Mouse (Mus musculus): ENCODE data around the gene Galk1. TPM values are rescaled to one million over a fixed set of nuclear protein-coding genes. Genes with fewer than 3 reads are reported as not detected.

The Galk1 gene
- total RNA-seq, 2 experiments from 2014 or later: 18.6 to 19.3 TPM

DNA sequence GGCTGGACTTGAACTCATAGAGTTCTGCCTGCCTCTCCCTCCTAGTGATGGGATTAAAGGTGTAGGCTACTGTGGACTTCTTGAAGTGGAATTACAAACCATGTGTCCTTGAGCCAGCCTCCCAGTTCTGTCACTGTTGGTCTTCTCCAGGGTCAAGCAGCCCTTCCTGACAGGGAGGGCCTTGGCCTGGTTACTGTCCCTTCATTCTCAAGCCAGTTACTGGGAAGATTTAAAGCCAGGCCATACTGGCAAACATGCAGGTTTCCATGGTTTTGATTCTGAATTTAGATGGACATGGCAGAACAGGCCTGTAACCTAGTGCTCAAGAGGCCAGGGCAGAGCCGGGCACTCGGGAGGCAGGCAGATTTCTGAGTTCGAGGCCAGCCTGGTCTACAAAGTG, 17.3 kb downstream of the Galk1 start:
- DNase-seq: no peak
- intact Hi-C loops (cut with DNase I): no loop called here

DNA sequence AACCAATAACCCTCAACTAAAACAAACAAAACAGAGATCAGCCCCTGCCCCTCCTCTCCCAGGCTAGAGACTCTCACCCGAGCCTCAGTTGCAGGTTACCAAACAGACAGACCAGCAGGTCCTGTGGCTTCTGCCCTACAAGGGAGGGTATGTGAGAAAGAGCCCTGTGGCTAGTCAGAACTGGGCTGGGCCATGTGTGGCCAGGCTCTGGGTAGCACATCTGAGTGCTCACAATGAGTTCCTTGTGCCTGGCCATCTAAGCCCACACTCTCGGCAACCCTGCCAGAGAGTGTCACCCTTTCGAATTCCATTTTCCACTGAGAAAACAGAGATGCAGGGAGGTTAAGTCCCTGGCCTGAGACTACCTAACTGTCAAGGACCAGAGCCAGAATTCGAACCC, 20.4 kb downstream of the Galk1 start:
- DNase-seq: no peak
- intact Hi-C loops (cut with DNase I): no loop called here

DNA sequence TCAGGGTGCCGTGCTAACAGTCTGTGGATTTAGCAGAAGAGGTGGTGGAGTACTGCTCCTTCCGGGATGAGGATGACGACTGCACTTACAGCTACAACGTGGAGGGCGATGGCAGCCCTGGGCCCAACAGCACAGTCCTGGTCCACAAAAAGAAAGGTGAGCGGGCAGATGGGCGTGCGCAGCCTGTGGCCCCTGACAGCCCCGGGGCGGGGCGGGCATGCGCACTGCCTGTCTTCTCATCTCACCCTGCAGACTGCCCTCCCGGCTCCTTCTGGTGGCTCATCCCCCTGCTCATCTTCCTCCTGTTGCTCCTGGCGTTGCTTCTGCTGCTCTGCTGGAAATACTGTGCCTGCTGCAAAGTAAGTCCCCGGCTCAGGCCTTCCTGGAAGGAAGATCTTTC, 22.8 kb downstream of the Galk1 start:
- intact Hi-C loops (cut with DNase I): no loop called here
- DNase-seq: no peak

DNA sequence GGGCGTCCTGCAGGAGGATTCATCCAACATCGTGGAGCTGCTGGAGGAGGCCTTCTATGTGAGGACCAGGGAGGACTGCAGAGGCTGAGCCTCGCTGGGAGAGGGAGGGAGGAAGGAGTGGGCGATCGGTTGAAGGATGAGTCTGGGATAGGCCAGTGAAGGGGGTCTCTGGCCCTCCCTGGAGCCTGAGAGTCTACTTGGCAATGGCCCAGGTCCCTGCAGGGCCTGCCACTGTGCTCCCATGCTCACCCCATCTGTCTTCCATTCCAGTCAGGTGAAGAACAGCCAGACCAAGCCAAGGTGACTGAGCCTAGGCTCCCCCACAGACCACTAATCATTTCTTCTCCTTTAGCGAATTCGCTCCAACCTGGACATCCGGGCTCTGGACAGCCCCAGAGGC, 29.2 kb downstream of the Galk1 start:
- DNase-seq: no peak
- intact Hi-C loops (cut with DNase I): no loop called here

DNA sequence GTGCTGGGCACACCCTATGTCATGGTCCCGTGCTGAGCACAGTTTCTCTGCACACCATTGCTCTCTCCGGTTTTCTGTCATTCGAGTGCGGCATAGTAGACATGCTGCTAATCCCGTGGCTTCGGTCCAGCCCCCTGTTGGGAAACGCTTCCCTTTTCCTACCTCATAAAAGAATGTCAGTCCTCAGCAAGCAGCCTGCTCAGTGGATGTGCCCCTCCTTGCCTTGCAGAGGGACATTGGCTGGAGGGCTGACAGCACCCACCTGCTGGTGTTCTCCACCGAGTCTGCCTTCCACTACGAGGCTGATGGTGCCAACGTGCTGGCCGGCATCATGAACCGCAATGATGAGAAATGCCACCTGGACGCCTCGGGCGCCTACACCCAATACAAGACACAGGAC, 30.0 kb downstream of the Galk1 start:
- intact Hi-C loops (cut with DNase I): no loop called here
- no peak for DNase-seq

DNA sequence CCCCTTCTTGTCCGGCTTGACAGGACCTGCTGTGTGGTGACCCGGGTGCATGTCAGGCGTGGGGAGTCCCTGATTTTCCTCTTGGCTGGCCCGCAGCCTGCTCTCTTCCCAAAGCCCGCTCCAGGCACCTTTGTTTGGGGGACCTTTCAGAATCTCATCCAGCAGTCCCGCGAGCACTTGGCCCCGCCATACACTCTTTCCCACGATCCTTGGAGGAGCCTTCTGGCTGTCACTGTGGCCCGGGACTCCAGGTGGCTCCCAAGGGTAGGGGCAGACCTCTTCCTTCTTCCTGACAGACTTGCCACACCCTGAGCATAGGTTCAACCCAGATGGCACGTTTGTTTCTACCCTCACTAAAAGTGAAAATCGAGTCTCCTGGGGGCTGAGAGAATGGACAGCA, 37.0 kb downstream of the Galk1 start:
- no peak for DNase-seq
- intact Hi-C loops (cut with DNase I): no loop called here

DNA sequence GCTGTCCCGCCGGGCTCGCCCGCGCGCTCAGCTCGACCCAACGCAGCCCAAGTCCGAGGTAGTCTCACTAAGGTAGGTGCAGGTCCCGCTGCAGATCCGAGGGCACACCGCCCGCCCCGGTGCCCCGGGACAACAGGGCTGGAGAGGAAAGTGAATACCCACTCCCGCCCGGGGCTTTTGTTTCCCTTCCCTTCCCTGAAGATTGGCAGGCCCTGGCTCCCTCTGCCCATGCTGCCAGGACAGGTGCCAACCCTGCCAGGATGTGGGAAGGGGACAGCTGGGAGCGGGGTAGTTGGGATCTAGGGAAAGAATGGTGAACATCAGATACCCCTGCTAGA, 37.5 kb downstream of the Galk1 start:
- intact Hi-C loops (cut with DNase I): no loop called here
- no peak for DNase-seq

DNA sequence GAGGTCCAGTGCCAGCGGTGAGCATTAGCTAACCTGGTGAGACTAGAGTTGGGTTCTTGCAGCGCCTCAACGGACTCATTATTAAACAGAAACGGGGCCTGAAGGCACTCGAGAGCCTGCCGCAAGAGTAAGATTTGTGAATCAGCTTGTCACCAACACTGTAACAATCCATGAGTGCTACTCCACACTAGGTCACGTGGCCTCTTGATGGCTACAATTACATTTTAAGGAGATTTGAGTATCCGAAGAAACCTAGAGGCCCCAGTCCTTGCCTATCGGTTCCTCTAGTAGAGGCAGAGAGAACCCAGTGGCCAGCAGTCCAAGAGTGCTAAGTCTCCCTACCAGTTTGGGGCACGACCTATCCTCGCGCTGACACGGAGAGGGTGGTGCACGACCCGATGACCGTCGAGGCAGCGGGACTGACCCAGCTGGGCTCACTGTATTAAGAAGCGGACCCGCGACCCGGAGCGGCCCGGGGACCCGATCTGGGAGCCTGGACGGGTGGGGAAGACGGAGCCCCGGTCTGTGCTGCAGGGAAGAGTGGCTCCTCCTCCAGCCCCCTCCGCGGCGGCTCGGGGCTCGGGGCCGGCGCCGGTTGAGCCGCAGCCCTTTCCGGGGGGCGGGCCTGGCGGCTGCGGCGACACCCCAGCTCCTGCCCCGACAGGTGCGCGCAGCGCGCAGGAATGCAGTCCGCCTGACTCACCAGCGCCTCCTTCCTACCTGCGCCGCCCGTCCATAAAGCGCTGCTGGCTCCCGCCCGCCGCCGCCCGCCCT, 38.0 kb downstream of the Galk1 start, which contains the start of gene Itgb4:
Gene Itgb4, plus strand, starts transcription at position 401 of the 774 bp plus-strand sequence.
- intact Hi-C loops (cut with DNase I): no loop called here
- peak; percentile 31 to 43 for DNase-seq

DNA sequence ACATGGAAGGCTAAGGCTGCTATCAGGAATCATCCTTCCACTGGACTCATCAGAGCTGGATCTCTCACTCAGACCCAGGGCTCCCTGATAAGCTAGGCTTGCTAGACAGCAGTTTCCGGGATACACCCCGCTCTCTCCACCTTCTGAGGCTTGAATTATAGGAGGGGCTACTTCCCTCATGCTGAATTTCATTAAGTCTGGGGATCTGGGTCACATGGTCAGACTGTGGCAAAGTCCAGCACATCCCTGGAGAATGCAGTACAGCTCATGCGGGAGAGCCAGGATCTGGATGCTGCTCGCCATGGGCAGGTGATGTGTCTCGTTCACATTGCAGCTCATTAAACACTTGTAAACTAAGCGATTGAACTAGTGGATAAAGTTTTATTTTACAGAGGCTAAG, 41.5 kb downstream of the Galk1 start:
- intact Hi-C loops (cut with DNase I): no loop called here

DNA sequence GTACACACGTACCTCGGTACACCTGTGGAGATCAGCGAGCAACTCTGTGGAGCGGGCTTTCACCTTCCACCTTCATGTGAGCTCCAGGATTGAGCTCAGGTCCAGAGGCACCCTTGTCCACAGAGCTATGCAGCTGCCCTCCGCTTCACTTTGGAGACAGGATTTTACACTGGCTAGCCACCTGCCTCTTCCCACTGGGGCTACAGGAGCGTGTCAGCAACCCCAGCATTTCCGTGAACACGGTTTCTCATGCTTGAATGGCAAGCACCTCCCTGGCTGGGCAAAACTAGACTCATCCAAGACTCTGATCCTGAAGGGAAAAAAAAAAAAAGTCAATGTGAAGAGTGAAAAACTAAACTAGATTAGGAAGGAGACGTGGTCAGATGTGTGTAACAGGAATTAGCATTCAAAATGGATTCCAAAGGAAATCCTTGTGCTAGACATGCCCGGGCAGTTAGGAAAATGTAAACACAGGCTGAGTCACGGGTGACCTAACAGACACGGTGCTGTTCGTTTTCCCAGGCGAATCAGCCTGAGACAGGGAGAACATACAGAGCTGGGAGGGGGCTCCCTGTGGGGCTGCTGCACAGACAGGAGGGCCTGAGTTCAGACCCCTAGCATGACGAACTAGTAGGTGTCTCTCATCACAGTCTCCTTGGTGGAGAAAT, 42.4 kb downstream of the Galk1 start:
- no peak for DNase-seq

More for the DNA sequence above, 41.5 kb downstream of the Galk1 start:
- DNase-seq: no peak

DNA sequence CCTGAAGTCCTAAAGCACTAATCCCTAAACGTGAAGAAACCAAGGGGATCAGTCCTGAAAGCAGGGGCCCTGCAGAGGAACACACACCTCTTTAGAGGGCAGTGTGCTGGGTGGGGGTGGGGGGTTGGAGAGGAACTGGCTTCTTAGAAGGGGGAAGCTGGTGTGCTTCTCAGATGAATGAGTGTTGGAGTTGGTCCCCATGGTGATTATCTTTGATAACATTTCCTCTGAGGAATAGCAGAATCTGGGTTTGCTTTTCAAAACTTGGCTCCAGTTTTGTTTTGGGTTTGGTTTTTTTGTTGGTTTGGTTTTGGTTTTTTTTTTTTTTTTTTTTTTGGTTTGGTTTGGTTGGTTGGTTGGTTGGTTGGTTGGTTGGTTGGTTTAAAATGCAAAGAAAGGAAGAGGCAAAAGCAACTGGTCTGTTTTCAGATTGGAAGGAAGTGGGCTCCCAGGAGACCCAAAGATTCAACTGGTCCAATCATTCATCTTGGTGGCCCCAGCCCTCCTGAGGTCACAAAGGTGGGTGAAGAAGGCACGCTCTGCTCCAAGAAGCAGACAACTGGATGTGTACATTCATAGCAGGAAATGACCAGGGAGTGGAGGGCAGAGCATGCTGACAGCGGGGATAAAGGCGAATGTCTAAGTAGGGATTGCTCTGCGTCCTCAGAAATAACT, 43.7 kb downstream of the Galk1 start:
- no peak for DNase-seq
- intact Hi-C loops (cut with DNase I): no loop called here

More for the DNA sequence above, 42.4 kb downstream of the Galk1 start:
- intact Hi-C loops (cut with DNase I): no loop called here

DNA sequence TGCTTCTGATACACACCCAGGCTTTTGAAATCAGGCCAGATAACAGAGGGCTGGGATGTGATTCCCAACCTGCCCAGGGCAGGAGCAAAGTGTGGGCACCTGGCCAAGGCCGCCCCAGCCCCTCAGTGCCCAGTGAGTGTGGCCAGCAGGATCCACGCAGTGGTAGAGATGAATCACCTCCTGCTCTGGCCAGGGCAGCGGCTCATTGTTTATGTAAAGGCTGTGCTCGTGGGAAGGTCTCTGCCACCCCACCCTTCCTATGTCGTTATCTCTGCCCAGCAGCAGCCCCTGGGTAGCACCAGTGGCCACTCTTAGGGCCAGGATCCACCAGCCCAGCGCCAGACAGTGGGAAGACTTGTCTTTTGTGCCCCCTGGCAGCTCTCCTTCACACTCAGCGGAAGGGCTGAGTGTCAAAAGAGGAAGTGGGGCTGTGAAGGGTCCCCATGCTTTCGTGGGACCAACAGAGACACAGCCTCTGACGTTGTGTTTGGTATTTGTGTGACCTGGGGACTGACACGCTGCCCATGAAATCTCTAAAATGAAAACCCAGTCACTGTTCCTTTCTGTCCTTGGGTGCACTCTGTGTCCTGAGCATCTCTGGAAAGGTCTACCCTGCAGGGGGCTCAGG, 47.4 kb downstream of the Galk1 start:
- intact Hi-C loops (cut with DNase I): no loop called here
- peak; percentile 38 to 55 for DNase-seq

DNA sequence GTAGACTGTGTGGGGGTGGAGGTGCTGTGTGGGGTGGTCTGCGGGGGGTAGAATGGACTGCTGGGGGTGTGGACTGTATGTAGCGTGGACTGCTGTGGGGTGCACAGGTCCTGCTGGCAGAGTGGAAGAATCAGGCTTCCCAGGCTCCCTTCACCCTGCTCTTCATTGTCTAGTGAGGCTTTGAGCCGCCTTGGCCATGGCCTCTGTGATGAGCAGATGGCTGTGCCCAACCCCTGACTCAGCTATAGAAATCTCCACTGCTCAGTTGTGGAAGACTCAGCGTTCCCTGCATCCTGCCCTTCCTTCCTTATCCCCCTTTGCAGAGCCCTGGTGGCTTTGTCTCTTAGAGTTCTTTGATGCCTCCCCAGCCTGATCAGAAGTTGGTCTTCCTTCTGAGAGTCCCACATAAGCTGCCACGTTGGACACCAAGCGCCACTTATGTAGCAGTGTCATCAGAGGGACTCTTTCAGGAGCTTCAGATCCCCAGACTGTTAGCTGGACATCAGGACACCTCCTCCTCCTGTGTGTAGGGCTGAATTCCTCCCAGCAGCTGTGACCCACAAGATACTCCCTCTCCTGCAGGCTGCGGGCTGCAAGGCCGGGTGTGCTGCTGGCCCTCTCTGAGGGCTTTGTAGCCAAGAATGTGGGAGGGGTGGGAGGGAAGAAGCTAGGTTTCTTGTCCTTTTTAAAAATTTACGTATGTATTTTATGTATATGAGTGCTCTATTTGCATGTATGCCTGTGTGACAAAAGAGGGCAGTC, 49.7 kb downstream of the Galk1 start:
- intact Hi-C loops (cut with DNase I): no loop called here

DNA sequence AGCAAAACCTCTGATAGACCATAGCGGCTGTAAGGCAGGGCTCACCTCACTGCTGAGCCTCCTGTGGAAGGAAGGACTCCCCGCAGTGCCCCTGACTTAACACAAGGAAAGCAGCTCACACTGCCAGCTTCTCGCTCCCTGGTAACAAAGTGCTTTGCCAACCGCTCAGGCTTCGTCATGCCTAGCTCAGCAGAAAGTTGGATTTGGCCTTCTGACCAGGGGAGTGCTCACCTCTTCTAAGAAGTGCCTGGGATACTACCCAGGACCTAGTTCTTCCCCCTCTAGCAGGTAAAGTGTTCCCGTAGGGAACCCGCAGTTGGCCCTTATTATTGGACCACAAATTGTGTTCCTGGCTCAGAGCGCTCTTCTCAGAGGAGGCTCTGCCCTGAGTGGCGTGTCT, 53.5 kb downstream of the Galk1 start:
- intact Hi-C loops (cut with DNase I): no loop called here
- DNase-seq: no peak

More for the DNA sequence above, 49.7 kb downstream of the Galk1 start:
- DNase-seq: no peak

Other genes starting within 250 kb of the Galk1 start
- gene Tmem94, start 247.3 kb downstream of the Galk1 start, total RNA-seq (2021): 100 to 1,000 TPM; 103 to 111 TPM
- 10 to 100 TPM; 54.0 to 54.9 TPM for gene Caskin2, start 199.1 kb downstream of the Galk1 start, total RNA-seq (2021)
- gene Tsen54, start 198.0 kb downstream of the Galk1 start, total RNA-seq (2021): 10 to 100 TPM in 1 of 2 experiments, 1 to 10 TPM in 1; 8.7 to 12.1 TPM
- 10 to 100 TPM; 15.0 to 18.2 TPM for gene Llgl2, start 188.7 kb downstream of the Galk1 start, total RNA-seq (2021)
- under 1 TPM; 0.07 to 0.14 TPM for gene Myo15b, start 154.3 kb downstream of the Galk1 start, total RNA-seq (2021)
- 10 to 100 TPM; 19.6 to 20.4 TPM for gene Smim5, start 112.8 kb downstream of the Galk1 start, total RNA-seq (2021)
- gene Smim6, start 100.7 kb downstream of the Galk1 start, total RNA-seq (2021): under 1 TPM; 0.22 to 0.48 TPM
- gene Sap30bp, start 79.4 kb downstream of the Galk1 start, total RNA-seq (2021): 10 to 100 TPM; 20.6 to 23.8 TPM
- gene Recql5, start 79.2 kb downstream of the Galk1 start, total RNA-seq (2021): 1 to 10 TPM; 7.1 to 8.9 TPM
- 1 to 10 TPM; 4.3 to 4.5 TPM for gene Itgb4, start 38.0 kb downstream of the Galk1 start, total RNA-seq (2021)
- gene H3f3b, start 15.2 kb upstream of the Galk1 start, total RNA-seq (2021): 100 to 1,000 TPM; 184 to 193 TPM
- 10 to 100 TPM; 12.2 to 12.9 TPM for gene Unk, start 17.6 kb upstream of the Galk1 start, total RNA-seq (2021)
- 1 to 10 TPM in 1 of 2 experiments, under 1 TPM in 1; 0.81 to 1.7 TPM for gene Unc13d, start 65.2 kb upstream of the Galk1 start, total RNA-seq (2021)
- gene Wbp2, start 74.3 kb upstream of the Galk1 start, total RNA-seq (2021): 10 to 100 TPM; 83.6 to 89.5 TPM
- 10 to 100 TPM; 46.3 to 46.9 TPM for gene Trim47, start 114.5 kb upstream of the Galk1 start, total RNA-seq (2021)
- gene Trim65, start 118.4 kb upstream of the Galk1 start, total RNA-seq (2021): 1 to 10 TPM; 7.3 to 8.2 TPM
- 10 to 100 TPM; 55.5 to 56.3 TPM for gene Mrpl38, start 126.1 kb upstream of the Galk1 start, total RNA-seq (2021)
- 10 to 100 TPM; 15.1 to 17.2 TPM for gene Fbf1, start 155.4 kb upstream of the Galk1 start, total RNA-seq (2021)
- 10 to 100 TPM; 22.2 to 27.0 TPM for gene Ten1, start 186.1 kb upstream of the Galk1 start, total RNA-seq (2021)
- 100 to 1,000 TPM; 101 to 116 TPM for gene Acox1, start 186.3 kb upstream of the Galk1 start, total RNA-seq (2021)
- gene Evpl, start 225.4 kb upstream of the Galk1 start, total RNA-seq (2021): under 1 TPM; 0.83 to 0.93 TPM